Mouse (Mus musculus) liver, embryonic 13.5 days (tissue): ENCODE data around the gene Slc50a1. TPM values are rescaled to one million over a fixed set of nuclear protein-coding genes. Genes with fewer than 3 reads are reported as not detected.

Experiments used
- ATAC-seq: fragments of 200-750 bp; cut with Nextera tagmentation; 2 replicates; pipeline ENCODE4 v1.8.0; 2017; ENCODE audit warnings: low read depth, mild to moderate bottlenecking, moderate number of reproducible peaks, moderate library complexity
- DNase-seq: peaks from one replicate; pipeline ENCODE4 v3.0.0; 2022
- H3K27ac ChIP-seq: fragments of 300-500 bp; sonication (generic); 2 replicates; pipeline ENCODE4 v1.5.1; 2015; ENCODE audit warnings: moderate library complexity, mild to moderate bottlenecking, inconsistent platforms
- H3K27me3 ChIP-seq: fragments of 300-500 bp; sonication (generic); 2 replicates; pipeline ENCODE4 v1.6.1; 2015; ENCODE audit warnings: mild to moderate bottlenecking, inconsistent platforms
- H3K36me3 ChIP-seq: fragments of 300-500 bp; sonication (generic); 2 replicates; pipeline ENCODE4 v1.6.1; 2015; ENCODE audit warnings: mild to moderate bottlenecking, inconsistent platforms
- H3K4me1 ChIP-seq: fragments of 300-500 bp; sonication (generic); replicated peaks from 2 replicates; pipeline ENCODE4 v1.6.1; 2015; ENCODE audit warnings: inconsistent platforms
- H3K4me2 ChIP-seq: fragments of 300-500 bp; sonication (generic); 2 replicates; pipeline ENCODE4 v1.6.1; 2015; ENCODE audit warnings: inconsistent platforms, mild to moderate bottlenecking, moderate library complexity
- H3K4me3 ChIP-seq: fragments of 300-500 bp; sonication (generic); replicated peaks from 2 replicates; pipeline ENCODE4 v1.5.1; 2015; ENCODE audit warnings: mild to moderate bottlenecking, inconsistent platforms
- H3K9ac ChIP-seq: fragments of 300-500 bp; sonication (generic); 2 replicates; pipeline ENCODE4 v1.6.1; 2015; ENCODE audit warnings: mild to moderate bottlenecking, inconsistent platforms
- H3K9me3 ChIP-seq: fragments of 300-500 bp; sonication (generic); replicated peaks from 2 replicates; pipeline ENCODE4 v1.6.1; 2016; ENCODE audit warnings: inconsistent platforms
- WGBS: fragments of 180-500 bp; shearing (Covaris S2); methylation state at CpG from one replicate; pipeline ENCODE4 v1.1.7; 2015; ENCODE audit not compliant: insufficient replicate concordance; 5-methylcytosine and 5-hydroxymethylcytosine counted together
- polyA plus RNA-seq: library from polyadenylated mRNA; unstranded; fragments of >200 nt; fragmentation: Nextera tagmentation; extraction: Ambion mirVana; gene quantifications from 2 replicates; pipeline ENCODE4 v1.2.1, GENCODE M21; 2015

Slc50a1 gene
- polyA plus RNA-seq = 17.4 and 18.0 TPM in 2 replicates

GRCm38 (mm10) chr3:89270051-89270755 is at the start of gene Slc50a1:
Gene Slc50a1, minus strand, starts transcription at chr3:89270570.
- Histone ChIP-seq H3K9me3 (no peaks in the 10 kb centered on the region), H3K4me3 (peak within 1 kb of the TSS; percentile 64), H3K36me3 (peaks cover 2% of the 10 kb centered on the region; the same call in 1 of the 2 replicates), H3K9ac (peak within 1 kb of the TSS; percentile 75), H3K27me3 (0 out of 2 replicates have a peak, but pooled peaks cover 3% of the 10 kb centered on the region), H3K27ac (peak within 1 kb of the TSS; percentile 45; the same call in 1 of the 2 replicates), H3K4me1 (peaks cover 49% of the 10 kb centered on the region), H3K4me2 (peak within 1 kb of the TSS; percentile 84)
- WGBS = 1% methylated on average over 39 of the region's 39 CpGs
- ATAC-seq (peak; percentile 60), DNase-seq (peak; percentile 52)

- Histone ChIP-seq H3K27ac (no peak overlapping the region), H3K4me1 (peaks cover 47% of the 10 kb centered on the region), H3K4me3 (peak overlapping the region; percentile 40), H3K36me3 (no peaks in the 10 kb centered on the region), H3K4me2 (peak overlapping the region; percentile 66), H3K27me3 (peaks cover 92% of the 10 kb centered on the region), H3K9me3 (no peaks in the 10 kb centered on the region), H3K9ac (no peak overlapping the region)
- ATAC-seq (no peak), DNase-seq (no peak)
- WGBS = 4% methylated on average over 58 of the region's 58 CpGs
Measured at GRCm38 (mm10) chr3:89319591-89320350, 49.4 kb upstream of the Slc50a1 start.

DNA sequence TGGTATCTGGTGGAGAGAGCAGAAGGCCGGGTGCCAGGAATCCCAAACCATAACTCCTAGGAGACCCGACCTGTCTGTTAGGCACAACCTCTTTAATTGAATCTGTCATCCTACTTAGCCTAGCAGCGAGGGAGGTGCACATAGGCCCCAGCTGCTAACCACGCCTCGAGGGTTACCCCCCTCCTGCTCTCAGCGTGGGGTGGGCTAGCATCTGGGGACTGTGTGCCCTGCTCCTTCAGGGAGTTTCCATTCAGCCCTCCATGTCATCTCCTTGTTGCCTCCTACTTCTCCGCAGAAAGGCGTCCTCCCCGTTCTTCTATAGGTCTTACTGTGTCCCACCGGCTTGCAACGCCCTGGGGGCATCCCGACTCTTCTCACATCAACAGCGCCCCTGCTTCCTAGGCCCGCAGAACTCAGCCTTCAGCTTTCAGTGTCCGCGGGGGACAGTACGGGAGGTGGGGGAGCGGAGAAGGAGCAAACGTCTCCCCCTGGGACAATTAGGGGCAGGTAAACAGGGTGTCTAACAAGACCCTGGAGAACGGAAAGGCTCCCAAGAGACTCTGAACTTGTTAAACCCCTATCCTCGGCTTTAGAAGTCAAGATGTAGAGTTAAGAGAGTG is 48.7 kb upstream of the Slc50a1 start:
- no peak for ATAC-seq
- no peak for DNase-seq
- WGBS = 12% methylated on average over 21 of the region's 21 CpGs
- peaks cover 47% of the 10 kb centered on the region for H3K4me1 ChIP-seq
- H3K9me3 ChIP-seq = no peaks in the 10 kb centered on the region
- H3K9ac ChIP-seq = no peak overlapping the region
- peak overlapping the region; percentile 40 for H3K4me3 ChIP-seq
- H3K27ac ChIP-seq = no peak overlapping the region
- peaks cover 89% of the 10 kb centered on the region for H3K27me3 ChIP-seq
- H3K4me2 ChIP-seq = peak overlapping the region; percentile 54
- H3K36me3 ChIP-seq = no peaks in the 10 kb centered on the region

DNA sequence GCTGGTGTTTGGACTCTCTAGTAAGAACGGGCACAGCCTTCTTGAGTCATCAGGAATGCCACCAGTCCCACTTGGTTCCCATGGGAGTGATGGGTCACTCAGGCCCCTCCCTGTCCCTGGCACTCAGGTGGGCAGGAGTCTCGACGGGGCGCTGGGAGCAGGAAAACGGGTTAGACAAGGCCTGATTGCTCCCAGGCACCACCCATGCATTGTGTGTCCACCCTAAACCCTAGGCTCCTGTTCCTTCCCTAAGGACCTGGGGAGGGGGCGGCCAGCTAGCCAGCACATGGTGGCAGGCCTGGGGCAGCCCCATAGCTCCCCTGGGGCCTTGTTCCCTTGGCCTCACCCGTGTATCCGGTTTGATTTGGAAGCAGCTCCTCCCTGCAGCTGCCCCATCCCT is 47.9 kb upstream of the Slc50a1 start:
- Histone ChIP-seq H3K4me2 (no peak overlapping the region), H3K27ac (no peak overlapping the region), H3K4me3 (no peak overlapping the region), H3K36me3 (no peaks in the 10 kb centered on the region), H3K27me3 (peaks cover 83% of the 10 kb centered on the region), H3K4me1 (peaks cover 47% of the 10 kb centered on the region), H3K9ac (no peak overlapping the region), H3K9me3 (no peaks in the 10 kb centered on the region)
- DNase-seq (no peak), ATAC-seq (no peak)
- WGBS = 68% methylated on average over 8 of the region's 8 CpGs

- no peak overlapping the region for H3K4me3 ChIP-seq
- no peaks in the 10 kb centered on the region for H3K36me3 ChIP-seq
- H3K27me3 ChIP-seq = peaks cover 72% of the 10 kb centered on the region
- no peak overlapping the region for H3K9ac ChIP-seq
- no peak overlapping the region for H3K27ac ChIP-seq
- H3K4me2 ChIP-seq = no peak overlapping the region
- WGBS = 63% methylated on average over 6 of the region's 6 CpGs
- ATAC-seq = no peak
- DNase-seq = no peak
- no peaks in the 10 kb centered on the region for H3K9me3 ChIP-seq
- peaks cover 40% of the 10 kb centered on the region for H3K4me1 ChIP-seq
Measured at GRCm38 (mm10) chr3:89317246-89317645, 46.9 kb upstream of the Slc50a1 start.

GRCm38 (mm10) chr3:89316833-89317232 is 46.5 kb upstream of the Slc50a1 start:
- ATAC-seq (no peak), DNase-seq (peak; percentile 58)
- H3K36me3 ChIP-seq = no peaks in the 10 kb centered on the region
- H3K4me2 ChIP-seq = no peak overlapping the region
- 2% methylated on average over 4 of the region's 4 CpGs for WGBS
- peaks cover 68% of the 10 kb centered on the region for H3K27me3 ChIP-seq
- no peak overlapping the region for H3K4me3 ChIP-seq
- H3K9ac ChIP-seq = no peak overlapping the region
- H3K27ac ChIP-seq = no peak overlapping the region
- peaks cover 36% of the 10 kb centered on the region for H3K4me1 ChIP-seq
- no peaks in the 10 kb centered on the region for H3K9me3 ChIP-seq

DNA sequence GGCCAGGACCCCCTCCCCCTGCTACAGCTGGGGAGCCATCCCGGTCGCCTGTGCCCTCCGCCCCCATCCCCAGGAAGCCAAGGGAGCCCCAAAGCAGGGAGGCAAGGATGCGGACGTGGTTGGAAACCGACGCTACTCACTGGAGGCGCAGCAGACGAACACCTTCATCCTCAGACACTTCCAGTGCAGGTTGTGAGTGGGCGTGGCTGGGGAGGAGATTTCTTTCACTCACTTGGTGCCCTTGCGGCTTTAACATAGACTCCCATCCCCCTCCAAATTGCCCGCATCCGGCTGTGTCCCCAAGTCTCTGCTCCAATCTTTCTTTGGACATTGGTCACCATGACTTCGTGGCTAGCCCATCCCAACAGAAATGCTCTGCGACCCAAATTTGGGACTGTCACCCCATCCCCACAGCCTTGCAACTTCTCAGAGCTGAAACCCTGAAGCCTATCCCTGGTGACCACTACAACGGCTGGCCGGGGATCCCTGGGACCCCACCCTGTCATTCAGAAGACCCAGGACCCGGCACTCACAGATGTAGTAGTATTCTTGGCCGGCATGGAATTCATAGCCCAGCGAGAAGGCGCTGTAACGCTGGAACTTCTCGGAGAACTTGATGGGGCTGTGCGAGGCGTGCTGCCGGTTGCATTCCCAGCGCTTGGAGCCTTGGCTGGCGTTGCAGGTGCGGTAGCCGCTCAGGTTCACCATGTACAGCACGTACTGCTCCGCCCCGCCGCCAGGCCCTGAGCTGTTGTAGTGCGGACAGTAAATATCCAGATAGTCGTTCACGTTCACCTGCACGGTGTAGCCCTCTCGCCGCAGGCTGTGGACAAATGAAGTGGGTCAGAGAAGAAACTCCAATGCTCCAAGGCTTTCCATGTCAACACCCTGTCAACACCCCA is 45.8 kb upstream of the Slc50a1 start:
- H3K27me3 ChIP-seq = peaks cover 61% of the 10 kb centered on the region
- no peak overlapping the region for H3K27ac ChIP-seq
- WGBS = 20% methylated on average over 40 of the region's 40 CpGs

DNA sequence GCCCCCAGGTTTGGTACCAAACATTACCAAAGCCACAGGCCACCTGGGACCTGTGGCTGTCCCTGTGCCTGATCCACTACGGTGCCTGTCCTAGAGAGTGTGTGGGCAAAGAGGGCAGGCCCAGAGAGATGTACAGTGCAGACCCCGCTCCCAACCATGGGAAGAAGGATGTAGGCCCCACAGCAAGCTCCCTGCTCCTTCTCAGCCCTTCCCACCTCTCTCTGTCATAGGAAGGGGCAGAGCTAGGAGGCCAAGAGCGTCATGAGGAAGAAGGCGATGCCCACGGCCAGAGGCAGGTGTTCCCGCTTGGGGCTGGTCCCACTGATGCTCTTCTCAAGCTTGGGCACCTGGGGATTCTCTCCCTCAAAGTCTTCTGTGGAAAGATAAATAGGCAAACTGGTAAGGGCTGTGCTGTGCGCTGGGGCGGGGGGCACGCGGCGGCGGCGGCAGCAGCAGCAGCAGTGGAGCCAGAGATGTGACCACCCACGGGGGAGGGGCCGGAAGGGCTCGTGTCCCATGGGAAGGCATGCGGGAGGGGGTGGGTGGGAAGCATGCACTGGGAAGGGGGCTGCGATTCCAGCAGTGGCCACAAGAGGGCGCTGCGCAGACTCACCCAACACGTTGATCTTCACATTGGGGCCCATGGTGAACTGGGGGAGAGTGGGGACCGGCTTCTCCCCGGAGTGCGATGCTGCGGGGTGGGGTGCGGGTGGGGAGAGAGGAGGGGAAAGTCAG is 45.0 kb upstream of the Slc50a1 start:
- peak overlapping the region; percentile 48 for H3K4me2 ChIP-seq
- no peak overlapping the region for H3K27ac ChIP-seq
- no peak overlapping the region for H3K9ac ChIP-seq
- peaks cover 53% of the 10 kb centered on the region for H3K27me3 ChIP-seq
- WGBS = 5% methylated on average over 26 of the region's 26 CpGs
- H3K4me3 ChIP-seq = no peak overlapping the region
- DNase-seq = peak; percentile 44
- H3K4me1 ChIP-seq = peaks cover 21% of the 10 kb centered on the region
- no peaks in the 10 kb centered on the region for H3K36me3 ChIP-seq
- 0 out of 2 replicates have a peak, but pooled peaks have one; percentile 12 for ATAC-seq
- H3K9me3 ChIP-seq = no peaks in the 10 kb centered on the region

More for the DNA sequence above, 45.8 kb upstream of the Slc50a1 start:
- Histone ChIP-seq H3K4me3 (no peak overlapping the region), H3K9ac (no peak overlapping the region), H3K36me3 (no peaks in the 10 kb centered on the region), H3K4me2 (peak overlapping the region; percentile 48), H3K9me3 (no peaks in the 10 kb centered on the region), H3K4me1 (peaks cover 30% of the 10 kb centered on the region)
- DNase-seq (no peak), ATAC-seq (peak; percentile 21; the same call in 1 of the 2 replicates)

- Histone ChIP-seq H3K4me2 (no peak overlapping the region), H3K9me3 (no peaks in the 10 kb centered on the region), H3K27ac (no peak overlapping the region), H3K4me3 (no peak overlapping the region), H3K27me3 (peaks cover 47% of the 10 kb centered on the region), H3K4me1 (peaks cover 16% of the 10 kb centered on the region), H3K36me3 (no peaks in the 10 kb centered on the region), H3K9ac (no peak overlapping the region)
- 0 out of 2 replicates have a peak, but pooled peaks have one; percentile 2 for ATAC-seq
- DNase-seq = no peak
- WGBS = 28% methylated on average over 2 of the region's 2 CpGs
Measured at GRCm38 (mm10) chr3:89314791-89315190, 44.4 kb upstream of the Slc50a1 start.

DNA sequence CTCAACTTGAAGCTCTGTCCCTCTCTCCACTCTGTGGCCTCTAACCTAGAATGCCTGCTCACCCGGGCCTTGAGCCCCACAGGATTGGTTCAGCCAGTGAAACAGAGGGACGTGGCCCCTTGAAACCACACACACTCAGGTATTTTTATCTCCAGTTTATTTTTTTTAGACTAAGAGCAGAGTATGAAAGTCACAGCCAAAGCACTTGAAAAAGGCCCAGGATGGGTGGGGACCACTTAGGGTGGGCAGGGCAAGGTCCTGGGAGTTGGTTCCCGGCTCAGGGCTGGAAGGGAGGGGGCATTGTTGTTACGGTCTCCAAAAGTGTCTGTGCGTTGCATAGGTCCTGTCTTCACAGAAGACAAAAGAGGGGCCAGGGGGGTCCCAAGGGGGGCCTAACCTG is 44.0 kb upstream of the Slc50a1 start:
- Histone ChIP-seq H3K9me3 (no peaks in the 10 kb centered on the region), H3K4me1 (peaks cover 11% of the 10 kb centered on the region), H3K9ac (no peak overlapping the region), H3K36me3 (no peaks in the 10 kb centered on the region), H3K4me2 (no peak overlapping the region), H3K27ac (no peak overlapping the region), H3K4me3 (no peak overlapping the region), H3K27me3 (peaks cover 43% of the 10 kb centered on the region)
- ATAC-seq (no peak), DNase-seq (no peak)
- WGBS = 63% methylated on average over 5 of the region's 5 CpGs
